Mouse (Mus musculus) kidney, adult 2 months (tissue): ENCODE results near the gene Mdh1.

Source experiments
- CTCF ChIP-seq: fragments of 200-500 bp; conservative IDR thresholded peaks from 2 replicates; pipeline ENCODE4 v1.5.1; 2011; ENCODE audit warnings: low read depth, mild to moderate bottlenecking, control low read depth, low read length, moderate library complexity, mixed read lengths; ENCODE audit not compliant: insufficient read depth, insufficient read length
- POLR2A ChIP-seq: fragments of 200-500 bp; IDR thresholded peaks from one replicate; pipeline ENCODE4 v1.6.1; 2011; ENCODE audit warnings: low read depth, low read length, control low read depth

DNA sequence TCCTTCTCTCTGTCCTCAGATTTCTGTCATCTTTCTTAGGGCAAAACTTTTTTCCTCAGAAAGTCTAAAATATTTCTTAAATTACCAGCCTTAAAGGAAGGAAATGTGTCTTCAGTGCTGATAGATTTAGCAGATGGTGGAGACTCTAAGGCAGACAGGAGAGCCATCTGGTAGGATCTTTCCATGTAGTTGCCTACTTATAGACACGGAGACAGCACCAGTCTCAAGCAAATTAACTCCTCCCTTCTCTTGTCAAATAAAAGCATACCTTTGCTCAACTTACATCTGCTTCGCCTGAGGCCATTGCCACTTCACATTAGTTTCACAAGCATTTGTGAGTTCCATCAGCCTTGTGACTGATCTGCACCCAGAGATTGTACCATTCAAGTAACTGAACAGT, 27.1 kb downstream of the Mdh1 start:
- no peak for TF ChIP-seq CTCF
- TF ChIP-seq POLR2A, result no peak
